Mouse (Mus musculus) adrenal gland, postnatal 14 days (tissue): ENCODE data around the gene Usp21. TPM values are rescaled to one million over a fixed set of nuclear protein-coding genes. Genes with fewer than 3 reads are reported as not detected.
"Not testable (repeated sequence)": the region's sequence is repeated elsewhere in the genome, so short reads cannot be mapped to it uniquely, and the experiment has no call there.

Source experiments
- DNase-seq: peaks from one replicate; pipeline ENCODE4 v3.0.0; 2021; ENCODE audit warnings: mixed read lengths
- total RNA-seq: library from RNA; stranded (reverse); gene quantifications from 2 replicates; pipeline ENCODE4 v1.2.3, GENCODE M21; 2021

Usp21 gene
- total RNA-seq, 1 experiment from 2014 or later, result 37.2 TPM

DNA sequence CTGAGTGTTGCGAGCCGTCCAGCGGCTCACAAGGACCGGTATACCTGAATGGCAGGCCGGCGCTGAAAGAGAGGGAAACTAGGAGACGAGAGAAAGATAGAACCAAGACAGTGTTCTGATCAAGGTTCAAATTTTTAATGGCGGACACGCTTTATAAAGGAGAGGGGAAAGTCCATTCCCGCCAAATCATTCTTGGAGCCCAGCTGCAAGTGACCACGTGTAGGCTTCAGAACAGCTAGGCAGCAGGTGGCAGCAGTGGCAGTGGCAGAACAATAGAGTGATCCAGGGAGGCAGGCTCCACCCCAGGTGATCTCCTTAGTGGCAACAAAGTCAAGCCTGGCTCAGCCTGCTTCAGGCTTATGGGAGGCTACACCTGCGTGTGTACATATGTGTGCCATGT is 45.8 kb downstream of the Usp21 start:
- DNase-seq, result not testable (repeated sequence)

DNA sequence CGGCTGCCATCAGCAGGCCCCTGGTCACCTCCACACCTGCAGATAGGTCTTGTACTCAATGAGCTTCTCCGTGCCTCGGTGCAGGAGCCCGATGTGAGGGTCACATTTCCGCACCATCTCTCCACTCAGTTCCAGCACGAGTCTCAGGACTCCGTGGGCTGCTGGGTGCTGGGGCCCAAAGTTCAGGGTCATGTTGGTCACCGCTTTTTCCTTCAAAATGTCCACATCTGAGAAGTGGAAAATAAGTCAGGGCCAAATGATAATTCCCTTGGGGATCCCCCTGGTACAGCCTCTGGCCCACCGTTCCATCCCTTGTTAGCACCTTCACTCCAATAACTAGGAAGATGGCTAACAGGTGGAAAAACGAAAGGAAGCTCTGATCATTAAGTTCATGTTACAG is 46.9 kb downstream of the Usp21 start:
- peak; percentile 40 for DNase-seq

DNA sequence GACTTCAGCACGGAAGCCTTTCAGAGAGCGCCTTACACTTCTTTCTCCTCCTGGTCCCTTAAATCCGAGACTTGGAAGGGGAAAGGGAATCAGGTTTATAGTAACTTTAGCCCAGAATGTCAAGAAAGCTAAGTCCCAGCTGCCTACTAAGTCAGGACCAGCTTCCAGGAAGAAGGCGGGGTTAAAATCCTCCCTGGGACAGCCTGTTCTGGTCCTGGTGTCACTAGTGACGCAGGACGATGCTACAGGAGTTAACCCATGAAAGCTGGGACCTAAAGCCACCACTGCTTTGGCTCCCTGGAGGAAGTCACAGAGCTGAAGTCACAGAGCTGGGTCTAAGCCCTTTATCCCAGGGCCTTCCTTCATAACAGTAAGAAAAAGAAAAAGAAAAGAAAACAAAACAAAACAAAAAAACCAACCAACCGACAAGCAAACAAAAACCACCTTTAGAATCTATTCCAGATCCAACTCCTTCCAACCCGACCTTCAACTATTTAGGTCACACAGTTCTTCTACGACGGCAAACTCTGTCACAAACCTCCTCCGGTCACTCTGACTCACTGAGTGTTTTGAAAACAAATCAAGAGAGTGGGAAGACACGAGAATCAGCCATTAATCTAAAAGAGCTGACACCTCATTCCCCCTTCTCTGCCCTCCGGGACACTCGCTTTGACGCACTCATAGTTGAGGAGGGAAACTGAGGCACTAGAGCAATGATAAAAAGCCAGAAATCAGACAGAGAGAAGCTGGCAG is 47.6 kb downstream of the Usp21 start:
- DNase-seq, result peak; percentile 78

GRCm38 (mm10) chr1:171238463-171238862 is 49.3 kb downstream of the Usp21 start:
- peak; percentile 85 for DNase-seq

- DNase-seq, result no peak
These were observed 50.4 kb downstream of the Usp21 start for GRCm38 (mm10) chr1:171237438-171237837.

DNA sequence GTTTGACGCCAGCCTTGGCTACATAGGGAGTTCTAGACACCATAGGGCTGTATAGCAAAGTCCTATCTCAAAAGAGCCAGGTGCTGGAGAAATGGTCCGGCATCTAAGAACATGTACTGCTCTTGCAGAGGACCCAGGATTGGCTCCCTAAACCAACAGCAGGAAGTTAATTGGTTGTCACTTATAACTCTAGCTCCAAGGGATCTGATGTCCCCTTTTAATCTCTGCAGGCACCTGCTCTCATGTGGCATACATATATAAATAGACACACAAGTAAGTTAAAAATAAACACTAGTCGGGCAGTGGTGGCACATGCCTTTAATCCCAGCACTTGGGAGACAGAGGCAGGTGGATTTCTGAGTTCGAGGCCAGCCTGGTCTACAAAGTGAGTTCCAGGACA is 52.0 kb downstream of the Usp21 start:
- no peak for DNase-seq

- DNase-seq, result no peak
These were observed 53.3 kb downstream of the Usp21 start for GRCm38 (mm10) chr1:171234538-171234937.

DNA sequence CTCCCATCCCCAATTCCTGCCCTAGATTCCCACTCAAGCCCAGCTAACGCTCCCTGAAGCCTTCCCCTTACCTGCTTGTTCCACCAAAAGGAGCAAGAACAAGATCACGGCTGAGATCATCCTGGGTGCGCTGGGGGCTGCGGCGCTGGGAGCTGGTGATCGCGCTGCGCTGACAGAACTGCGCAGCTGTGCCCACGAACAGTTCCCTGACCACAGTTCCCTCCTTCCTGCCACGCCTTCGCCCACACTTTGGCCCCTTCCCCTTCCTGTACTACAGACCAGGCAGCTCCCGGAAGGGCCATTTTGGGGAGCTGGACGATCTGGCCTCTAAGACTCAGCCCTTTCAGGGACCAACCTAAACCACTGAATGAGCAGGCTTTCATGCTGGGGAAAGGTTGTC is 53.7 kb downstream of the Usp21 start, which contains the start of gene Fcer1g:
Gene Fcer1g, minus strand, starts transcription at position 240 of the 400 bp plus-strand sequence.
- no peak for DNase-seq

DNA sequence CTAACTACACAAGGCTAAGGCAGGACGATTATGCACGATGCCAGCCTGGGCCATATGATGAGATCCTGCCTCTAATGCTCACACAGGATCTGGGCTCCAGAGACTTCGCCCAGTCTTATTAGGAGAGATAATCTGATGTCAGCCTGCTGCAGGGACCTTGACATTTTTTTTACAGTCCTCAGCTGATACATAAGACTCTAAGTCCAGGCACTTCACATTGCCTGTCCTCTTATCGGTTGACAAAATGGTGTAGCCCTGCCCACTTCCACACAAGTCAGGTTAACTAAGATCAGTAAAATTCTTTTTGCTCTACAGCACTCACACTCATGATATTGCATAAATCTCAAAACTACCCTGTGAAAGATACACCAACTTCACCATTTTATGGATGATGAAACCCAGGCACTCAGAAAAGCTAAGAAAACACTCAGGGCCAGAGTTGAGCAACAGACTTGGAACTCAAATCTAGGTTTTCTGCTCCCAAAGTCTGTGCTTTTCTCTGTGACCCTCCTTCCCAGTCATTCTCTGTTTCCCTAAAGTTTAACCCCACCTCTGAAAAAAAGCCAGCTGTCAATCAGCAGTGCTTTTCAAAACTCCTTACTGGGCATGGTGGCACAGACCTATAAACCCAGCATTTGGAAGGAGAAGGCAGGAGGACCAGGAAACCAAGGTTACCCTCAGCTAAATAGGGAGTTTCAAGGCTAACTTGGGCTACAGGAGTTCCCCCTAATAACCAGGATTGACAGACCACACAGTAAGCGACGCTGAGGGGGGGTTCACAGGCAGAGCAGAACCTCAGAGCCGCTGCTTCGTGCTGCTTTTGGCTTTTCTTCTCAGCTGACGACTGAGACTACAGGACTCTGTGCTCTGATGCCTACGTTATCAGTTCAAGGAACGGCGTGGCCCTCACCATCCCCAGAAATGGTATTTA is 54.7 kb downstream of the Usp21 start:
- peak; percentile 44 for DNase-seq

DNA sequence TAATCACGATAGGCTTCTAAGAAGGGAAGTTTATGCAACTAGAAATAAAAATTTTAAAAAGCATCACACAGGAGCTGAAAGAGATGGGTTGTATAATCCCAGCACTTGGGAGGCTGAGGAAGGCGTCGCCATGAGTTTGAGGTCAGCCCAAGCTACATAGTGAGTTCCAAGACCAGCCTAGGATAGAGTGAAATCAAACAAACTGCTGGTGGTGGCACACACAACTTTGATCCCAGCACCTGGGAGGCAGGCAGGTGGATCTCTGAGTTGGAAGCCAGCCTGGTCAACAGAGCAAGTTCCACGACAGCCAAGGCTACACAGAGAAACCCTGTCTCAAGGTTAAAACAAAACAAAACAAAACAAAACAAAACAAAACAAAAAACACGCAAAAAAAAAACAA is 55.4 kb downstream of the Usp21 start:
- DNase-seq, result no peak

Other genes with a start within 250 kb of the Usp21 start
- 8.1 and 10.3 TPM in 2 replicates for gene Fcgr3, start 223.1 kb downstream of the Usp21 start, total RNA-seq
- 0.71 and 1.9 TPM in 2 replicates for gene Cfap126, start 174.1 kb downstream of the Usp21 start, total RNA-seq
- 733 and 773 TPM in 2 replicates for gene Sdhc, start 137.4 kb downstream of the Usp21 start, total RNA-seq
- 1.5 and 3.2 TPM in 2 replicates for gene Mpz, start 137.3 kb downstream of the Usp21 start, total RNA-seq
- 37.7 and 40.5 TPM in 2 replicates for gene Pcp4l1, start 91.7 kb downstream of the Usp21 start, total RNA-seq
- gene Nr1i3, start 74.0 kb downstream of the Usp21 start, total RNA-seq, result 0.83 and 12.4 TPM in 2 replicates
- 52.7 and 58.6 TPM in 2 replicates for gene Tomm40l, start 65.5 kb downstream of the Usp21 start, total RNA-seq
- 80.2 and 1,683 TPM in 2 replicates for gene Apoa2, start 62.9 kb downstream of the Usp21 start, total RNA-seq
- gene Fcer1g, start 53.6 kb downstream of the Usp21 start, total RNA-seq, result 13.4 and 18.8 TPM in 2 replicates
- 3.1 and 3.4 TPM in 2 replicates for gene Adamts4, start 37.6 kb downstream of the Usp21 start, total RNA-seq
- gene Ndufs2, start 36.6 kb downstream of the Usp21 start, total RNA-seq, result 875 and 896 TPM in 2 replicates
- 31.1 and 34.1 TPM in 2 replicates for gene B4galt3, start 17.7 kb downstream of the Usp21 start, total RNA-seq
- 34.8 and 38.1 TPM in 2 replicates for gene Ppox, start 6.8 kb downstream of the Usp21 start, total RNA-seq
- gene Ufc1, start 7.0 kb upstream of the Usp21 start, total RNA-seq, result 128 and 133 TPM in 2 replicates
- gene Dedd, start 41.2 kb upstream of the Usp21 start, total RNA-seq, result 33.7 and 36.1 TPM in 2 replicates
- gene Nit1, start 57.7 kb upstream of the Usp21 start, total RNA-seq, result 62.1 and 62.8 TPM in 2 replicates
- 140 and 148 TPM in 2 replicates for gene Pfdn2, start 57.7 kb upstream of the Usp21 start, total RNA-seq
- 3.1 and 5.1 TPM in 2 replicates for gene Klhdc9, start 72.8 kb upstream of the Usp21 start, total RNA-seq
- gene Nectin4, start 82.1 kb upstream of the Usp21 start, total RNA-seq, result 0.11 TPM in 2 replicates
- gene Arhgap30, start 101.0 kb upstream of the Usp21 start, total RNA-seq, result 3.4 and 13.3 TPM in 2 replicates
- 49.6 and 69.1 TPM in 2 replicates for gene Usf1, start 123.3 kb upstream of the Usp21 start, total RNA-seq
- 2.6 and 11.3 TPM in 2 replicates for gene Tstd1, start 130.9 kb upstream of the Usp21 start, total RNA-seq
- 59.6 and 66.3 TPM in 2 replicates for gene F11r, start 149.5 kb upstream of the Usp21 start, total RNA-seq
- gene Alyref2, start 215.5 kb upstream of the Usp21 start, total RNA-seq, result 7.3 and 9.7 TPM in 2 replicates
- not detected in 2 replicates for gene Itln1, start 247.3 kb upstream of the Usp21 start, total RNA-seq